Mouse (Mus musculus): ENCODE data around the gene Hprt.
"Not testable (repeated sequence)": the region's sequence is repeated elsewhere in the genome, so short reads cannot be mapped to it uniquely, and the experiment has no call there.

The Hprt gene

GRCm38 (mm10) chrX:52987905-52988783 lies at the start of gene Hprt:
TSS of gene Hprt (plus strand) at chrX:52988137.
- DNase-seq (ENCODE audit: low spot score): peak; percentile 87

- no peak for DNase-seq (ENCODE audit: low spot score)
Measured at GRCm38 (mm10) chrX:52945509-52945908, 42.4 kb upstream of the Hprt start.

- peak; percentile 5 for DNase-seq (ENCODE audit: low spot score)
Measured at GRCm38 (mm10) chrX:52949713-52950112, 38.2 kb upstream of the Hprt start.

- no peak for DNase-seq (ENCODE audit: low spot score)
Measured at GRCm38 (mm10) chrX:52956942-52957341, 31.0 kb upstream of the Hprt start.

- no peak for DNase-seq (ENCODE audit: low spot score)
Measured at GRCm38 (mm10) chrX:52961559-52962110, 26.3 kb upstream of the Hprt start.

GRCm38 (mm10) chrX:52965149-52965548 lies 22.8 kb upstream of the Hprt start:
- no peak for DNase-seq (ENCODE audit: low spot score)

- peak; percentile 27 for DNase-seq (ENCODE audit: low spot score)
Measured at GRCm38 (mm10) chrX:52971211-52972006, 16.5 kb upstream of the Hprt start.

- no peak for DNase-seq (ENCODE audit: low spot score)
Measured at GRCm38 (mm10) chrX:52972129-52972528, 15.8 kb upstream of the Hprt start.

GRCm38 (mm10) chrX:52972680-52973079 lies 15.3 kb upstream of the Hprt start:
- DNase-seq (ENCODE audit: low spot score): no peak

- DNase-seq (ENCODE audit: low spot score): no peak
Measured at GRCm38 (mm10) chrX:52978576-52978975, 9.4 kb upstream of the Hprt start.

- DNase-seq (ENCODE audit: low spot score): no peak
Measured at GRCm38 (mm10) chrX:52981378-52981777, 6.6 kb upstream of the Hprt start.

GRCm38 (mm10) chrX:52994726-52995125 lies 6.8 kb downstream of the Hprt start:
- DNase-seq (ENCODE audit: low spot score): not testable (repeated sequence)

- not testable (repeated sequence) for DNase-seq (ENCODE audit: low spot score)
Measured at GRCm38 (mm10) chrX:53004887-53005286, 16.9 kb downstream of the Hprt start.

- DNase-seq (ENCODE audit: low spot score): no peak
Measured at GRCm38 (mm10) chrX:53006062-53006461, 18.1 kb downstream of the Hprt start.

GRCm38 (mm10) chrX:53015549-53015948 lies 27.6 kb downstream of the Hprt start:
- no peak for DNase-seq (ENCODE audit: low spot score)

- DNase-seq (ENCODE audit: low spot score): no peak
Measured at GRCm38 (mm10) chrX:53023021-53023420, 35.1 kb downstream of the Hprt start.

- peak; percentile 4 for DNase-seq (ENCODE audit: low spot score)
Measured at GRCm38 (mm10) chrX:53024268-53024667, 36.3 kb downstream of the Hprt start.

- DNase-seq (ENCODE audit: low spot score): no peak
Measured at GRCm38 (mm10) chrX:53025471-53026223, 37.7 kb downstream of the Hprt start.

GRCm38 (mm10) chrX:53029559-53029958 lies 41.6 kb downstream of the Hprt start:
- no peak for DNase-seq (ENCODE audit: low spot score)

- no peak for DNase-seq (ENCODE audit: low spot score)
Measured at GRCm38 (mm10) chrX:53038194-53038593, 50.3 kb downstream of the Hprt start.

- DNase-seq (ENCODE audit: low spot score): no peak
Measured at GRCm38 (mm10) chrX:53039651-53040050, 51.7 kb downstream of the Hprt start.

- DNase-seq (ENCODE audit: low spot score): no peak
Measured at GRCm38 (mm10) chrX:53040138-53040537, 52.2 kb downstream of the Hprt start.
